Mouse (Mus musculus) heart, embryonic 16.5 days (tissue): ENCODE data around the gene Plekha6. TPM values are rescaled to one million over a fixed set of nuclear protein-coding genes. Genes with fewer than 3 reads are reported as not detected.

ENCODE experiments used
- ATAC-seq: fragments of 200-750 bp; cut with Nextera tagmentation; replicated peaks from 2 replicates; pipeline ENCODE4 v1.8.0; 2017; ENCODE audit warnings: moderate number of reproducible peaks; ENCODE audit not compliant: insufficient read depth, low FRiP score; ENCODE audit errors: extremely low read depth
- H3K27ac ChIP-seq: fragments of 300-500 bp; sonication (generic); 2 replicates; pipeline ENCODE4 v1.5.1; 2014; ENCODE audit warnings: mild to moderate bottlenecking, low read length, control low read depth, moderate library complexity
- H3K27me3 ChIP-seq: fragments of 300-500 bp; sonication (generic); 2 replicates; pipeline ENCODE4 v1.6.1; 2014; ENCODE audit warnings: low read length, mixed read lengths; ENCODE audit not compliant: control insufficient read depth, insufficient read depth
- H3K36me3 ChIP-seq: fragments of 300-500 bp; sonication (generic); 2 replicates; pipeline ENCODE4 v1.6.1; 2014; ENCODE audit not compliant: control insufficient read depth, insufficient read depth
- H3K4me1 ChIP-seq: fragments of 300-500 bp; sonication (generic); 2 replicates; pipeline ENCODE4 v1.6.1; 2014; ENCODE audit warnings: low read length, mixed read lengths; ENCODE audit not compliant: control insufficient read depth, insufficient read depth
- H3K4me2 ChIP-seq: fragments of 300-500 bp; sonication (generic); 2 replicates; pipeline ENCODE4 v1.6.1; 2014; ENCODE audit warnings: low read depth, mild to moderate bottlenecking, control low read depth, low read length
- H3K4me3 ChIP-seq: fragments of 300-500 bp; sonication (generic); 2 replicates; pipeline ENCODE4 v1.5.1; 2014; ENCODE audit warnings: mild to moderate bottlenecking, control low read depth, low read length
- H3K9ac ChIP-seq: fragments of 300-500 bp; sonication (generic); 2 replicates; pipeline ENCODE4 v1.6.1; 2014; ENCODE audit warnings: low read length, control low read depth
- H3K9me3 ChIP-seq: fragments of 300-500 bp; sonication (generic); replicated peaks from 2 replicates; pipeline ENCODE4 v1.6.1; 2016; ENCODE audit warnings: low read length; ENCODE audit not compliant: control insufficient read depth
- WGBS: fragments of 180-500 bp; shearing (Covaris S2); extraction: QIAGEN DNeasy Blood & Tissue Kit; methylation state at CpG from one replicate; pipeline ENCODE4 v1.1.7; 2014; 5-methylcytosine and 5-hydroxymethylcytosine counted together
- polyA plus RNA-seq: library from polyadenylated mRNA; unstranded; fragments of >200 nt; fragmentation: Nextera tagmentation; extraction: Ambion mirVana; gene quantifications from 2 replicates; pipeline ENCODE4 v1.2.1, GENCODE M21; 2015

The Plekha6 gene
- polyA plus RNA-seq, 1 experiment from 2014 or later, result 12.3 TPM

DNA sequence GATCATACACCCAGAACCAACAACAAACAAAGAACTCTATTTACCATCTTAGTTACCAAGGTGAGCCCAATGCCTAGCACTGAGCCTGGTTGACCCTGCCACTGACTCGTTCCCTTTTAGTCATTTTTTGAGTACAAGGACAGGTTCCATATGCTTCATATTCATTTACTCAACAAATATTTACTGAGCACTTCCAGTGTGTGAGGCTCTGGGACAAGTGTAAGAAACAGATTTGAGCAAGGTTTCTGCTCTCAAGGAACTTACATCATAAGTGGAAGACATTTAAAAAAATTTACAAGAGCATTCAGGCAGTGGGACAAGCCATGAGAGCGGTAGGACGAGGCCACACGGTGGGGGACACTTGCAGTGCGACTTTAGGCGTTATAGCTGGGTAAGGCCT is 8.7 kb upstream of the Plekha6 start:
- Histone ChIP-seq H3K9me3 (no peaks in the 10 kb centered on the region), H3K9ac (no peak overlapping the region), H3K36me3 (no peaks in the 10 kb centered on the region), H3K4me2 (no peak overlapping the region), H3K27me3 (peaks cover 4% of the 10 kb centered on the region; the same call in 1 of the 2 replicates), H3K27ac (no peak overlapping the region), H3K4me3 (no peak overlapping the region), H3K4me1 (peaks cover 8% of the 10 kb centered on the region)
- WGBS, result 78% methylated on average over 6 of the region's 6 CpGs
- no peak for ATAC-seq

DNA sequence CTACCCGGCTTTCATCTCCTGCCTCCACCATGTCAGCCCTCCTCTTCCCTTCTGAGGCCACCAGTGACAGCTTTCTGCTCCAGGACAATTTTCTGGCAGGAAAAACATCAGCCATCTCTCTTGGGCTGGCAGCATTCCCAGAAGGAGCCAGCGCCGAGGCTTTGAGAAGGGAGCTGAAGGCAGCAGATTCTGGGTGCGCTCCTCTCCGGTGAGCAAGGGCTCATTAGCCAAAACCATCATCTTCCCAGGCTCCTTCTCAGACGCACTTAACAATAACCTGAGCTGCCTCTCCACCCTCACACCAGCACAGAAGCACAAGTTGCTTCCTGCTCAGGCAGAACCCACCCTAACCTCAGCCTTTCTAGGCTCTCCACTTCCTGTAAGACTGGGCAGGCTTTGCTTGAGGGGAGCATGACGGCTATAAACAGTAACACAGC is 4.9 kb upstream of the Plekha6 start:
- WGBS, result 18% methylated on average over 7 of the region's 7 CpGs
- ATAC-seq, result no peak
- no peak overlapping the region for H3K27ac ChIP-seq
- no peaks in the 10 kb centered on the region for H3K9me3 ChIP-seq
- H3K4me1 ChIP-seq, result peaks cover 11% of the 10 kb centered on the region
- peak overlapping the region; percentile 34; the same call in 1 of the 2 replicates for H3K9ac ChIP-seq
- no peaks in the 10 kb centered on the region for H3K36me3 ChIP-seq
- peak overlapping the region; percentile 1; the same call in 1 of the 2 replicates for H3K4me3 ChIP-seq
- peak overlapping the region; percentile 38 for H3K4me2 ChIP-seq
- peaks cover 32% of the 10 kb centered on the region for H3K27me3 ChIP-seq

DNA sequence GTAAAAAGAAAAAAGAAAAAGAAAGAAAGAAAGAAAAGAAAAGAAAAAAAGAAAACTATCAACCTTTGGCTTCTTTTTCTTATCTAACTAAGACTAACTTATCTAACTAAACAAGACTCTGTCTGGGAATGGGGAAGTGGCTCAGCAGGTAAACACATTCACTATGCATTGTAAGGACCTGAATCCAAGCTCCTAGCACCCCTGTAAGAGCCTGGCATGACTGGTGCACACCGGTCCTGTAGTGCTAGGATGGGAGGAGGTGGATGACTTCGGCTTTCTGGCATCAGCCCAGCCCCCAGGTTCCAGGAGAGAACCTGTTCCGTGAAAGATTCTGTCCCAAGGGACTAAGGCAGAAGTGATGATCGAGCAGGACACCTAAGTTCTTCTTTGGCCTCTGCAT is 2.5 kb upstream of the Plekha6 start:
- Histone ChIP-seq H3K9me3 (no peaks in the 10 kb centered on the region), H3K4me1 (peaks cover 13% of the 10 kb centered on the region), H3K4me2 (no peak overlapping the region), H3K36me3 (no peaks in the 10 kb centered on the region), H3K4me3 (no peak overlapping the region), H3K27ac (no peak overlapping the region), H3K9ac (no peak overlapping the region), H3K27me3 (peaks cover 51% of the 10 kb centered on the region)
- ATAC-seq, result no peak
- WGBS, result 61% methylated on average over 4 of the region's 4 CpGs

DNA sequence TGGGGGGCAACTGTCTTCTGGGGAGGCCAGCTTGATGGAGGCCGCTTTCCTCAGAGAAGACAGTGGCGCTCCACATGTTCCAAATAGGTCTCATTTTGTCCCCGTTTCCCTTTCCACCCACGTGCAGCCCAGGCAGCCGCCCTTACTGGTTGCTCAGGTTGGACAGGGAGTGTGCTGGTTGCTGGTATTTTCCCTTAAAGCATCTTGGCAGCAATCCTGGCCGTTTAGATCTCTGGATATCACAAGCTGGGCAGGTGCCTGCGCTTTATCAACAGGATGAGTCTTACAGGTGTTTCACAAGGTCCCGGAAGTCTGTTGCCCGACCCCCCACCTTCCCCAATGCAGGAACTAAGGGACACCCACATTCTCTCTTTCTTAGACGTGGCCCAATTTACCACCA is 2.0 kb upstream of the Plekha6 start:
- Histone ChIP-seq H3K4me3 (no peak overlapping the region), H3K9me3 (no peaks in the 10 kb centered on the region), H3K4me2 (no peak overlapping the region), H3K36me3 (no peaks in the 10 kb centered on the region), H3K9ac (no peak overlapping the region), H3K4me1 (peaks cover 13% of the 10 kb centered on the region), H3K27me3 (peaks cover 51% of the 10 kb centered on the region), H3K27ac (no peak overlapping the region)
- ATAC-seq, result no peak
- WGBS, result 65% methylated on average over 10 of the region's 10 CpGs

DNA sequence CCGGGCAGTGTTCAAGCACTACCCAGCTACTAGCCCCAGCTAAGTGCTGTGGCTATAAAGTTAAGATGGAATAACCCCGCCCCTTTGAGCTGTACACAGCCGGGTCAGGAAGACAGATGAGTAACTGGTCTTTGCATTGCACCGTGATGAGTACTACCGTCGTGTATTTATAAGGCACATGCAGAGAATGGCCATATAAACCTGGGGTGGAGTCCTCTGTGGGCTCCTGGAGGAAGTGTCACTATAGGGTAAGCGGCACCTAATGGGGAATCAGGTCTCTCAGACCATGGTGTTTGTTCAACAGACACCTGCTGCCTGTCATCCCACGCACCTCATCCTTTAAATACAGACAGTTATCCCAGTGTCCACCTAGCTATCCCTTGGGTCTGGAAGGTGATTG is 1.0 kb upstream of the Plekha6 start:
- Histone ChIP-seq H3K27me3 (peaks cover 58% of the 10 kb centered on the region), H3K9me3 (no peaks in the 10 kb centered on the region), H3K4me1 (peaks cover 13% of the 10 kb centered on the region), H3K9ac (no peak overlapping the region), H3K27ac (no peak overlapping the region), H3K4me2 (no peak overlapping the region), H3K4me3 (no peak overlapping the region), H3K36me3 (no peaks in the 10 kb centered on the region)
- 52% methylated on average over 8 of the region's 8 CpGs for WGBS
- no peak for ATAC-seq

DNA sequence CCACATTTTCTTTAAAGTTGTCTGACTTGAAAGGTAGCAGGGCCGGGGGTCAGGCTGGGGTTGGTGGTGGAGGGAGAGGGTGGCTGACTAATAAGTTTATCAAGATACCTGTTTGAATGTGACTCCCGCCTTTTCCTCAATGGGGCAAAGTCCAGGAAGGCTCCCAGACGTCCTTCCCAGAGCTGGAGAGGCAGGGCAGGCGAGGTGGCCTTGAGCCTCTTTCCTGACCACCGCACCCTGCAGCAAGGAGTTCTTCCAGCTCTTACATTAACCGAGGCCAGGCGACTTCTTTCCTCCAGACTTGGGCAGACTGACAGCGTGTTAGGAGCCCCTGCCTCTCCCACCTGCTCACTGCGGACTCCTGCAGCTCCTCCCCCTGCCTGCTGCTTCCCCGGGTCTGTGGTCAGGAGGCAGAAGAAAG is 591 bp downstream of the Plekha6 start:
- Histone ChIP-seq H3K9ac (peak overlapping the region; percentile 61; the same call in 1 of the 2 replicates), H3K27me3 (peaks cover 58% of the 10 kb centered on the region), H3K9me3 (no peaks in the 10 kb centered on the region), H3K36me3 (no peaks in the 10 kb centered on the region), H3K27ac (no peak overlapping the region), H3K4me1 (peaks cover 9% of the 10 kb centered on the region; the same call in 1 of the 2 replicates), H3K4me3 (peak overlapping the region; percentile 53), H3K4me2 (peak overlapping the region; percentile 90)
- ATAC-seq, result no peak
- 3% methylated on average over 10 of the region's 10 CpGs for WGBS

DNA sequence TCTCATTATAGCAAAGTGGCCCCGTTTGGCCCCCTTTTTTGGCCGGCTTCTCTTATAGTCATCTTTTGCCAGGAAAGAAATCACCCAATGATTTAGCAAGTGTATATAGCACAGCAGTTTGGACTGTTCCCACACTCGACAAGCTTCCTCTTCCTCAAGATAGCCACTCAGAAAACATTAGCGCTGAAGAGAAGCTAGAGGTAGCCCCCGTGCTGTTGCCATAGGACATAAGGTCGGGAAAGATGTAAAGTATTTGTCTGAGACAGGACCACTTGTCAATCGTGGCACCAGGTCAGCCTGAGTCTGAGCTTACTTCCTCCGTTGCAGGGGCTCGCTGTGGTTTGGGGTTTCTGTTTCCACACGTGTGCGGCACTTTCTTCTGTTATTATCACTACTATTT is 1.1 kb downstream of the Plekha6 start:
- H3K4me2 ChIP-seq, result no peak overlapping the region
- no peak overlapping the region for H3K27ac ChIP-seq
- no peak for ATAC-seq
- no peaks in the 10 kb centered on the region for H3K9me3 ChIP-seq
- peaks cover 56% of the 10 kb centered on the region for H3K27me3 ChIP-seq
- peaks cover 9% of the 10 kb centered on the region; the same call in 1 of the 2 replicates for H3K4me1 ChIP-seq
- no peak overlapping the region; the same call in 1 of the 2 replicates for H3K4me3 ChIP-seq
- no peaks in the 10 kb centered on the region for H3K36me3 ChIP-seq
- 34% methylated on average over 11 of the region's 11 CpGs for WGBS
- H3K9ac ChIP-seq, result no peak overlapping the region

DNA sequence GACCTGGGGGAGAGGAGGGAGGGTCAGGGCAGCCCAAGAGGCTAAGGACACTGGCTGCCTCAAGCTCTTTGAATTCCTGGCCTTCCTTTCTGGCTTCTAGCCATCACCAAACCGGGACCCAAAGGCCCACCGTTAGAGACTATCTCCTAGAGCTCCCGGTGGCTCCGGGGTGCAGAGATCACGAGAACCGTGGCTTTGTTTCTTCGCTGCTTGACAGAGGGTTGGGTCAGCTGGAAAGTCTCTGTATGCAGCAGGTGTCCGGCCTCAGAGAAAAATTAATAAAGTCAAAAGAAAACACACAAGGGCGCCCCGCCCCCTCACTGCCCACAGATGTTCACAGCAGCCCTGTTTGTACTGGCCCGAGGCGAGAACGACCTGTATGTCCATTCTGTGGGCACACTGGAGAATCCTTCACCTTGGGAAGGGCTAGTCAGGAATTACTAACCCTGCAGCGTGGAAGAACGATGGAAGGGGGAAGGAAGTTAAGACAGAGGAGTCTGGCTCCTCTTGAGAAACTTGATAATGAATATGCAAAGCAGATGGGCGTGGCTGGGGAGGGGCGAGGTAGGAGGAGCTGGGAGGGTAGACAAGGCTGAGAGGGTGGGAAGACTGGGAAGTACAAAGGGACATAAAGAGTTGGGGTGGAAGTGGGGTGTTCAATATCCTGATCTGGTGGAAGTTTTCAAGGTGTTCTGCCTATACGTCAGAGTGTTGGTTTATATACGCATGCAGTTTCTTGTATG is 4.5 kb downstream of the Plekha6 start:
- 40% methylated on average over 19 of the region's 19 CpGs for WGBS
- peak overlapping the region; percentile 33 for H3K4me2 ChIP-seq
- H3K27ac ChIP-seq, result no peak overlapping the region
- H3K4me3 ChIP-seq, result no peak overlapping the region
- H3K36me3 ChIP-seq, result no peaks in the 10 kb centered on the region
- no peak overlapping the region for H3K9ac ChIP-seq
- H3K9me3 ChIP-seq, result no peaks in the 10 kb centered on the region
- peaks cover 7% of the 10 kb centered on the region; the same call in 1 of the 2 replicates for H3K4me1 ChIP-seq
- ATAC-seq, result no peak
- H3K27me3 ChIP-seq, result peaks cover 32% of the 10 kb centered on the region

DNA sequence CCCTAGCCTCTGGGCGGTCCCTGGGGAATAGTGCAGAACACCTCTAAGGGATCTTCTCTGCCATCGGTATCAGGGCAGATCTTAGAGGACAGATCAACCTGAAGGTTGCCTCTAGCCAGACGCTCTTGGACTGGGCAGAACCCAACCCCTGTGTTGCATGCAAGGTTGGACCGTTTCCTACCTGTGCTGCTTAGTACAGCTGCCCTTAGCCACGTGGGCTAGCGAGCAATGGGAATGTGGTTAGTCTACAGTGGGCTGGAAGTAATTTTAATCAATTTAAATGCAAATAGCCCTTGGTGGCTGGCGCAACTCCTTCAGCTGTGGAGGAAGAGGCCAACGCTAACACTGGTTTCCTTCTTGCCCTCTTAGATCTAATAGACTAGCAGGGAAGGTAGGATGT is 6.2 kb downstream of the Plekha6 start:
- H3K4me1 ChIP-seq, result 0 out of 2 replicates have a peak, but pooled peaks cover 4% of the 10 kb centered on the region
- no peak overlapping the region for H3K4me3 ChIP-seq
- H3K27ac ChIP-seq, result no peak overlapping the region
- H3K36me3 ChIP-seq, result no peaks in the 10 kb centered on the region
- no peak overlapping the region for H3K9ac ChIP-seq
- no peak for ATAC-seq
- no peak overlapping the region for H3K4me2 ChIP-seq
- H3K9me3 ChIP-seq, result no peaks in the 10 kb centered on the region
- WGBS, result 85% methylated on average over 8 of the region's 8 CpGs
- peaks cover 18% of the 10 kb centered on the region for H3K27me3 ChIP-seq
